Mouse (Mus musculus): ENCODE data around the gene Ermap.

Gene Ermap

DNA sequence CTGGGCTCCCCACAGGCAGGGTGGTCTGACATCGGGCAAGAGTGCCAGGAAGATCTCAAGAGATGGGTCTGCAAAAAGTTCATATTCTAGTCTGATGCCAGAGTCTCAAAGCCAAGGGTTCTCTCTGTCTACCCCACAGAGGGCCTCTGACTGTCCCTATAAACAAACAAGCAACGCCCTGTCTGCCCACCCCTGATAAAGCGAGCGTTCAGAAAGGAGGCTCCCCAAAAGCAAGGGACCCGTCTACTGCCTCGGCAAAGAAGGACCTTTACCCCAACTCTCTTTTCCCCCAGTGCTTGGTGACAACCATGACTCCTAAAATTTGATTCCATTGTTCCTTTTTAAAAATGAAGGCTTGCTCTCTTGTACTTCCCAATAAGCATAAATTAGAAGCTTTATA, at the start of gene Ermap:
Gene Ermap (minus strand): TSS at position 148 of the 400 bp plus-strand sequence.
- DNase-seq (ENCODE audit: low spot score), result no peak

DNA sequence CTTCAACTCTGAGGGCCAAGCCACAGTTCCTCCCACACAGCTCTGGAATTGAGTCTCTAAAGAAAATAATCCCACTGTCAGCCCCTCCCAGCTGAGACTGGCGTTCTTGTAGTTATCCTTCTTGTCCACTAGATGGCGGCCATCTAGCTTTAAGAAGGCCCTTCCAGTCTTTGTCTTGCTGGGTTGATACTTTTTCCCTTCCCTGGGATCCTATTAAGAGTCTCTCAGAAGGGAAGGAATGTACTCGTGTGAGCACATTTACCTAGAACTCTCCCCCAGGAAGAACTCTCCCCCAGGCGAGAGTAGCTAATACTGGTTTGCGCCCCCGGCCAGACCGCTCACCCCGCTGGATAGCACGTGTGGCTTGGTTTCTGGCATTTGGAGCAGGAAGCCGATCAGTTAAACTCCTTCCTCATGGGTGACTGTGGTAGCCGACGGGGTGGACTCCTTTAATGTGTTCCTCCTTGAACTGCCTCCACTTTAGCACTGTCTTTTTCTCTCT, 49.4 kb upstream of the Ermap start:
- DNase-seq (ENCODE audit: low spot score), result peak; percentile 33

DNA sequence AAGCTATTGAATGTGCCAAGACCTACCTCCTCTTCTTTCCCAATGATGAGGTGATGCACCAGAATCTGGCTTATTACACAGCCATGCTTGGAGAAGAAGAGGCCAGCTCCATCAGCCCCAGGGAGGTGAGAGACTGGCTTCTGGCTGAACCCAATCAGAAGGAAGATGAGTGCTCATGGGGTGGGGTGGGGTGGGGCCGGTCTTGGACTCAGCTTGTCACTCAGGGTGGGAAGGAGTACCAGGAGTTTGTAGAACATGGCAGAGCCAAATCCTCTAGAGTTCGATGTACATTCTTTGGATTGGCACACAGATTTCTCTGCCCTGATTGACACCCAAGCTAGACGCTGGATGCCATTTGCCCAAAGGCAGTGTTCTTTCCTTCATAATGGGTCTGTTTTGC, 48.9 kb upstream of the Ermap start:
- DNase-seq (ENCODE audit: low spot score), result no peak

DNA sequence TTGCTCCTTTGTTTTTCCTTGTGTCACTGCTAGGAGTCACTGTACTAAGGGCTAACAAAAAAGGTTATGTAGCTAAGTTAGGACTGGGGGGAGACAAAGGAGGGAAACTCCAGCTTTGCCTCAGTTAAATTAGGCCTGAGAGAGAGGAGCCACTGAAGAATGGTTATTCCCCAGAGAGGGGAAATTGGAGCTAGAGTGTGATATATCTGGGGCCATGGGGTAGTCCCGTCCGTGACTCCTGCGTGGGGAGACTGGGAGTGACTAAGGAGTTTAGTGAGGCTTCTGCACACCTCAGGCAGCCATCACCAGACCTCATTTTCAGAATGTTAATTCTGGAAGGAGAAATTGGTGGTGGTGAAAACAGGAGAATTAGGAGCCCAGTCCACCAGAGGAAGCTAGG, 44.5 kb upstream of the Ermap start:
- no peak for DNase-seq (ENCODE audit: low spot score)

DNA sequence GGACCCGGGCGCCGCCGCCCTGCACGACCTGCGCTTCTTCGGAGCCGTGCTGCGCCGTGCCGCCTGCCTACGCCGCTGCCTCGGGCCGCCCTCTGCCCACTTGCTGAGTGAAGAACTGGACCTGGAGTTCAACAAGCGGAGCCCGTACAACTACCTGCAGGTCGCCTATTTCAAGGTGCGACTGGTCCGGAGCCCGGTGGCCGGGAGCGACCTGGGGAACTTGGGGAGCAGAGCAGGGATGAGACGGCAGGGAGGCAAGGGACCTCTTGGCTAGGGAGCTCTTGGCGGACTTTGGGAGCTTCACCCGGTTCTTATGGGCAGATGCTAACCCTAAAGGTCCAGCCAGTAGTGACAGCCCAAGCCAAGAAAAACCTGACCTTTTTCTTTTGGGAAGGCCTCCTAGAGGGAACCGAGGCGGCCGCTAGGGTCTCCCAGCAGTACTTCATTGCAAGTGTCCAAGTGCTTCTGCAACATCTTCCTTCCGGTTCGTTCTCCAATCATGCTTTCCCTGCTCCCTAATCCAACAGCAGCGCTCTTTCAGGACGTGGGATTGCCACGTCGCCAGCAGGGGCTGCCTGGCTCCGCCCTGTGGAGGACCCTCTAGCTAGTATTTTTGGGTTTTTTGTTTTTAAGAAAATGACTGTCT, 43.6 kb upstream of the Ermap start:
- peak; percentile 31 for DNase-seq (ENCODE audit: low spot score)

DNA sequence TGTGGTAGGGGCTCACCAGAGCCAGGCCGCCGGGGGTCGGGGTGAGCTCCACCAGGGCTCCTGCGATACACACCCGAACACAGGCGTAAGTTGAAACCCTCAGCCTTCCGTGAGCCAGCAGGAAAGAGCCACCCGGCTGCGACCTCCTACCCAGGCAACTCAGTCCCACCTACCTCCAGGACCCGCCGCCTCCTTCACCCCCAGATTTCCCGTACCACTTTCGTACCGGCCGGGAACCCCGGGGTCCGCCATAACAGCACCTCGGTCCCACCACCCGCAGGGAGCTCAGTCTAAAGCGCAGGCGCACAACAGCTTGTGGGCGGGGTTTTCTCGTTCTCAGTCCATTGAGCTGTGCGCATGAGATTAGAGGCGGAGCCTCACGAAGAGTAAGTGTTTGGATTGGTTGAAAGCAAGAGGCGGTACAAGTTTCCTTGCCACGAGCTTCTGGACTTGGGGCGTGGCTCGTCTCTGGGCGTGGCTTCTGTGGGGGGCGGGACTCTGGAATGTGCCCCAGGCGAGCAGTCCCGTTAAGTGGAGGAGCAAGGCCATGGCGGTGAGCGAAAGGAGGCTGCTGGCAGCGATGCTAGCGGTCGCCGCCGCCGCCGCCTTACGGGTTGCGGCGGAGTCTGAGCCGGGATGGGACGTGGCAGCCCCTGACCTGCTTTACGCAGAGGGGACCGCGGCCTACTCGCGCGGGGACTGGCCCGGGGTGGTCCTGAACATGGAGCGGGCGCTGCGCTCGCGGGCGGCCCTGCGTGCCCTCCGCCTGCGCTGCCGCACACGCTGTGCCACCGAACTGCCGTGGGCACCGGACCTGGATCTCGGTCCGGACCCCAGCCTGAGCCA, 42.8 kb upstream of the Ermap start, which contains the start of the genes AU022252 and P3h1:
Gene AU022252 (minus strand): TSS at position 303 of the 846 bp plus-strand sequence.
Gene P3h1 (plus strand): TSS at position 506 of the 846 bp plus-strand sequence.
- DNase-seq (ENCODE audit: low spot score), result peak; percentile 97

DNA sequence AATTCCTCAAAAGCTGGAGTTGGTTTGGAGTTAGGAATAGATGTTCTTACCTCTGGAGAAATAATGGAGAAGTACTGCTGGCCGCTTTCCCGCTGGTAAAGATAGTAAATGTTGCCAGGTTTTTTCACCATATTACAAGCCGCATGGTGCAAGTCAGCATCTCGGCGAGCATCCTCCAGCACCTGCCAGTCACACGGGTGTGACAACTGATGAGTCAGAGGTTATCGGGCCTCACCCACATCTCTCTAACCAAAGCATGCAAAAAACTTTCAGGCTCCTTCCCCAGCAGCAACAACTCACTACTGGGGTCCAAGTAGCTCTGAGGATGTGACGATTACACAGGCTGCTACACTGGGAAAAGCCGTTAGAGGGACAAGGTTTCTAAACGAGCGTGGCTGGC, 36.9 kb upstream of the Ermap start:
- DNase-seq (ENCODE audit: low spot score), result no peak

DNA sequence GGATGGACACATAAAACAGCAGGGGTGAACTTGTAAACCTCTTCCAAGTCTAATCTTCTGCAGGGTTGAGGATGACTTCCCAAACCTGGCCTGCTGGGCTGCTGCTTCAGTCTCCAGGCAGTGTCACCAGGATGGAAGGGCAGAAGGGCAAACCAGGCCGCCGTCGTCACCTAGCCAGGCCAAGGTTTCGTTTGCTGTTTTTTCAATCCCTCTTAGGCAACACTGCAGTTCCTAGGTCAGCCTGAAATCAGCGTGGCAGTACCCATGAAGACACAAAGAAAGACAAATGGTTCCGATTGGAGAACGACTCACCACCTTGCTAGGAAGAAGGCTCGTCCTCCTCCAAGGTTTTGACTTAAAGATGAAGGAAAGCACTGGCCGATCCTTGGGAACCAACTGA, 35.9 kb upstream of the Ermap start:
- DNase-seq (ENCODE audit: low spot score), result no peak

DNA sequence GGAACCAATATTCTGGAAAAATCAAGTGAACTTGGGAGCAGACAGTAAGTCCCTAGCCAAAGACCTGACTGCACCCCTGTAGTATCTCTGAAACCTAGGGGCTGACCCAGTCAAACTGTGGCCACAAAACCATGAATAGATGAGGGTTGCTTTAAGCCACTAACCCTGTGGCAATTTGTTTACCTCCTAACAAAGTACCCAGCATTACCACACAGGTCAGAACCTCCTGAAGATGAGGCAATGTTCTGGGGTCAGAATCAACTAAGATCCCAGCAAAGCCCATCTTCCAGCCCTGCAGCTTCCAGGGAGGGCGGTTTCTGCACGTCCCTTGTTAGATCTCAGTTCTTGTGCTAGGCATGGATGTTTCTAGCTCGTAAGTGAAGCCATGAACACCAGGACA, 34.7 kb upstream of the Ermap start:
- DNase-seq (ENCODE audit: low spot score), result no peak

DNA sequence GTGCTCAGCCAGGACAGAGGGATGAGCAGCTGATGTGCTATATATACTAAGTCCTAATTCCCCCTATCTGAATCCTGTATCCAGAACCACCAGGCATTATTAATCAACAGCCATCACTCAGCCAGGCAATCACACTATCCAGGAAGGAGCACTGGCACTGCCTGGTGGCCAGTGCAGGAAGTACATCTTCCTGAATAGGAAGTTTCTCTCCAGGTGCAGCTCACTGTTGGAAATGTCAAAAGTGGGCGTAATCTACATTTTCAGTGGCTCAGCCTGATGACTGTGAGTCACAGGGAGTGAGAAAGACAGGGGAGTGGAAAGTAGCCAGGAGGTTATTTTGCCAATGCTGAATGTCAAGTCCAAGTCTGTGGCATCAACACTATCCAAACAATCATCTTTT, 33.9 kb upstream of the Ermap start:
- no peak for DNase-seq (ENCODE audit: low spot score)

DNA sequence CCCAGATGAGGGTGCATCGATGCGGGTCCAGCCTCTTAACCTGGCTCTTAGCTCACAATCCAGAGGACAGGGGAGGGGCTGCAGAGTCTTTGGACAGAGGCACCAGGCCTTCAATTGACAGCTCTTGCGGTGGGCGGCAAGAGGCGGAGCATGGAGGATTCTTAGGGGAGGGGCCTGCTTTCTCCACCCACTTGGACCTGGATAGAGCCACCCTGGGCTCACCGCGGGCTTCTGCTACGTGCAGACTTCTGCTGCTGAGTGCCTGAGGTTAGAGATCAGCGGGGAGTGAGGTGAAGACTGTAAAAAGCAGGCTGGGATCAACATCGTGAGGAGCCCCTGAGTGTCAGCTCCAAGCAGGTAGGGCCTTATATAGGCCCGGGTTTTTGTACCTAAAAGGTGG, 28.4 kb upstream of the Ermap start, which contains the start of gene Tmem269:
Gene Tmem269 (minus strand): TSS at position 49 of the 400 bp plus-strand sequence.
- DNase-seq (ENCODE audit: low spot score), result no peak

DNA sequence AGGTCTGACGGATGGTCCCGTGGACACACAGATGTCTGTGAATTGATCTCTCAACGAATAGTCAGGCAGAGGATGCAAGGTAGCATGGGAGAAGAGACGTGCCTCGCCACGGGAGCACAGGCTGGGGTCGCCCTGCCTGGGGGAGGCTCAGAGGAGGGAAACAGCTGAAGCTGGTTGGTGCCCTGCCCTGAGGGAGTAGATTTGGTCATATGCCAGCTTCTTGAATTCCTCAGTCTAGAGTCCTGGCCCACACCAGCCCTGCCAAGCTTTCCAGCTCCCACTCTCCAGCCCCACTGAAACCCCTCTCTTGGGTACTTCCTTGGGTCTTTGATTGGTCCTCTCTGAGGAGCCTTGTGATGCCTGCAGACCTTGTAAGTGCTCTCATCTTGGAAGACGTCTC, 26.9 kb upstream of the Ermap start:
- no peak for DNase-seq (ENCODE audit: low spot score)

DNA sequence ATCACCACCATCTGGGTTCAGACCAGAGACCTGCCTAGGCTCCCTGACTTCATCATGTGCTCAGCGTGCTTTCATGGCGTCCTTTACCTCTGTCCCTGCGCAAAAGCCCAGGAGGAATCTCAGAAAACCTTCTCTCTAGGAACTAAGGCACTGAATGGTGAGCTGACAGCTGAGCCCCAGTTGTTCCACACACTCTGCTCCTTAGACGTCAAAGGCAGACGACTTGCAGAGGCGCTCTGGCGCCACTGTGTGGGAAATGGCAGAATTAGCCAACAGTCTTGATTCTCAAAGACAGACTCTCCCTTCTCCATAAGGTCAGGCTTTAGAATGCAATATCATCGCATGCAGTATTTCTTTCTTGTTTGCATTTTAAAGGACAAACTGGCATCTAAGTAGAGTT, 14.9 kb upstream of the Ermap start:
- DNase-seq (ENCODE audit: low spot score), result peak; percentile 35

DNA sequence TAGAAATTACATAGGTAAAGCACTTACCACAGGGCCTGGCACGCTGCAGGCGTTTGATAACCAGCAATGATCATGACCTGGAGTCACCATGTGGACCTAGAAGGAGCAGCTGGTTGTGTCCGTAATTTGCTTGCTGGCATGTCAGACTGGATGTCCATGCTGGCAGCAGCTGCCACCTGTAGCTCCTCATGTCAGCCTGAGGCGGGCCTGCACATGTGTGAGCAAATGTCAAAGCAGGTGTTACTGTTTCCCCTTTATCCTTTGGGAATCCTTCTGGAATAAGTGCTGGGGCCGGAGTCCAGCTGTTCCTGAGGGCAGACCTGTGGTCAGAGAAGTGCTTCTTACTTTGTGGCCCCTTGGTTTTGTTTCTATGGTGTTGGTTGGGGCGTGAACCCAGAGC, 8.3 kb upstream of the Ermap start:
- no peak for DNase-seq (ENCODE audit: low spot score)

DNA sequence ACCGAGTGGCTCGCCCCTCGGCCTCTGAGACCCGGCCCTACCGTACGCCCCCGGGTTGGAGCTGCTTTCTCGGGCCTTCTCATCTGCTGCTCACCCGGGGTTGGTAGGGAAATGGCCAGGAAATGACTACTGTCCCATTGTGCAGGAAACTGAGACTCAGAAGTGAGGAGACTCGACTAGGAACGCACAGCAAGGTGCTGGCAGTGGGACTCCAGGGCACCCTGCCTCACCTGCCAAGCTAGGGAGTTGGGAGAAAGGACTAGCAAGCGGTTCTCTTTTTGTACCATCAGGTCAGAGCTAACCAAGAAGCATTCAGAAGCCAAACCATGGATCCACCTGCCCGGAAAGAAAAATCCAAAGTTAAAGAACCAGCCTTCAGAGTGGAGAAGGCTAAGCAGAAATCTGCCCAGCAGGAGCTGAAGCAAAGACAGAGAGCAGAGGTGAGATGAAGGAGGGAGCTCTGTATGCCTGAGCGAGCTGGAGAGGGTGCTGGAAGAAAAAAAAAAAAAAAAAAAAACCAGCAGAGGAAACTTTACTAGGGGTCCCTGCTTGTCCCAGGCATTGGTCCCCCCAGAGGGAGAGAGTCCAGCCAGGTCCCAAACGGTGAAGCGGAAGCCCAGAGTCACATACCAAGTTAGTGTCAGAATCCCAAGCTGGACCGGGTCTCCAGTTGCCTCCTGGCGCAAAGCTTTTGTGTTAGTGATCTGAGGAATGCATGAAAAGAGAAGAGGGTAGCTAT, 5.9 kb upstream of the Ermap start:
- peak; percentile 13 for DNase-seq (ENCODE audit: low spot score)

DNA sequence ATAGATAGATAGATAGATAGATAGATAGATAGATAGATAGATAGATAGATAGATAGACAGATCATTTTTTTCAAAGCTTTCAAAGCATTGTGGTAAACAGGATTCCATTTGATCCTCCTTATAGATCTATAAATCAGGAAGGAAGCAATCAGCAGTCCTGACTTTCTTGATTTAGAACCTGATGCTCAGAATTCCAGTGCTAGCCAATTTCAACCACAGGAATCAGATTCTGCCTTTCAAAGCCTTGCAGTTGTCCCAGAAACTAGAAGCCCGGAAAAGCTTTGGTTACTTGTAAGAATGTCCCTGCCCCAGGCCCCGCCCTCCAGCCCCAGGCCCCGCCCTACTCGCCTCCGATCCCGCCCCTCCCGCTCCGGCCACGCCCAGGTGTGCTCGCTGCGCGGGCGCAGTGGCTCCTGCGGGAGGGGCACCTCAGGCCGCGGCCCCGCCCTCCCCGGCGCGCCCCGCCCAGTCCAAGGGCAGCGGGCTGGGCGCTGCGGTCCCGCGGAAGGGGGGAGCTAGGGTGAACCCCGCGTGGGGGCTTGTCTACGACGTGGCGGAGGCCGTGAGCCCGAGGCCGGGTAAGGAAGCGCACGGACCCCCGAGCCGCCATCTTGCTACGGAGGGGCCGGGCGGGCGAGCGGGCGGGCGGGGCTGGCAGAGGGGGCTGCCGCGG, 5.2 kb upstream of the Ermap start, which contains the start of gene Svbp:
Gene Svbp (plus strand): TSS at position 398 of the 673 bp plus-strand sequence.
- peak; percentile 88 for DNase-seq (ENCODE audit: low spot score)

DNA sequence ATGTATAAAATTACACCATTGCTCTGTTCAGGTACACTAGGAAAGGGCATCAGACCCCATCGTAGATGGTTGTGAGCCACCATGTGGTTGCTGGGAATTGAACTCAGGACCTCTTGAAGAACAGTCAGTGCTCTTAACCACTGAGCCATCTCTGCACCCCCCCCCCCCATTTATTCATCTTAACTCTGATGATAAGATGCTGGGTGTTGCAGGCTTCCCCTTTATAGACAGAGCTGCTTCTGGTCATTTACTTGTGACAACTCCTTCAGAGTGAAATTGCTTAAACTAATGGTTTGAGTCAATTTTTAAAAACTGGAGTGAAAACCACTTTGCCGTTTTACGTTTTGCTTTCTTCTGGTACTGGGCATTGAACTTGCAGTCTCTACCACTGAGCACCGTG, 2.9 kb upstream of the Ermap start:
- DNase-seq (ENCODE audit: low spot score), result no peak

DNA sequence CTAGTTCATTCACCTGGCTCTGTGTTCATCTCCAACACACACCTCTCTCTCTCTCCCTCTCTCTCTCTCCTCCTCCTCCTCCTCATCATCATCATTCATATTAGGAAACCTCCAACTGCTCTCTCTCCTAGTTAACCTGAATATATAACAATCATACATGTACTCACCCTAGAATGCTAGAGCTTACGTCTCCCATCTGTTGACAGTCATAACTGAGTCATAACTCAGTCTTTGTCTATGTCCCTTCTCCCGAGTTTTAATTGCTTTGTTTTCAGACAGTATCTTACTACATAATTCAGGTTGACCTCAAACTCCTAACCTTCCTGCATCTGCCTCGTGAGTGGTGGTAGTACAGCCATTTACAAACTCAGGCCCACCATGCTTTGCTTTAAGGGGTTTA, 1.5 kb upstream of the Ermap start:
- DNase-seq (ENCODE audit: low spot score), result no peak

DNA sequence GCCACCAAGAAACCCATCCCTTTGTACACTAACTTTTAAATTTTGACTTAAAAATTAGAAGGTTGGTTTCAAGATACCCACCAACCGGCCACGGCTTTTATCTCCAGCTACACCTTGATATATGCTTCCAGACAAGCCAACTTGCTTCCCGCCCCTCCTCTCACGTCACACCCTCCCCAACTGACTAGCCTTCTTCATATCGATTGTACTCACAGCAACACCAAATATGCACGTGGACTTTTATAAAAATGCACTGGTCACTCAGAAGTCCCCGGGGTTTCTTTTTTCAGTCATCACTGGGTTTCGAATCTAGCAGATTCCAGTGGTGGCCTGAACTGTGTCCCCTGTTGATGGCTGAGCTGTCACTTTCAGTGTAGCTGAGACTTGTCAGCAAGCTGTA, 807 bp upstream of the Ermap start:
- DNase-seq (ENCODE audit: low spot score), result no peak

DNA sequence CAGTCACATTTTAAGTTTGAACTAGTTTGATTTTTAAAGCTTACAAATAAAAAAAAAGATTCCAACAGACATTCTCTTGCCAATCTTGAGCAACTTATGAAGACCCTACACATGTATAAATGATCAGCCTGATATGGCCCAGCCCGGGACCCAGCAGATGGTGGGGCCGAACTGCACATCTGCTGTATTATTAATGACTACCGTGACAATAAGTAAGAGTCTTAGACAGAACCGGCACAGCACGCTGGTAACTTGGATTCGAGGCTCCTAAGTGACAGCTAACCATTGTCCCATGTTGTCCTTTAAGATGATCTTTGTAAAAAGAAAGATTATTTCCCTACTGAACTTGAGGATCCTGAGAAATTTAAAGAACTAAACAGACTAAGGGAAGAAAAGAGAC, 419 bp downstream of the Ermap start:
- no peak for DNase-seq (ENCODE audit: low spot score)

DNA sequence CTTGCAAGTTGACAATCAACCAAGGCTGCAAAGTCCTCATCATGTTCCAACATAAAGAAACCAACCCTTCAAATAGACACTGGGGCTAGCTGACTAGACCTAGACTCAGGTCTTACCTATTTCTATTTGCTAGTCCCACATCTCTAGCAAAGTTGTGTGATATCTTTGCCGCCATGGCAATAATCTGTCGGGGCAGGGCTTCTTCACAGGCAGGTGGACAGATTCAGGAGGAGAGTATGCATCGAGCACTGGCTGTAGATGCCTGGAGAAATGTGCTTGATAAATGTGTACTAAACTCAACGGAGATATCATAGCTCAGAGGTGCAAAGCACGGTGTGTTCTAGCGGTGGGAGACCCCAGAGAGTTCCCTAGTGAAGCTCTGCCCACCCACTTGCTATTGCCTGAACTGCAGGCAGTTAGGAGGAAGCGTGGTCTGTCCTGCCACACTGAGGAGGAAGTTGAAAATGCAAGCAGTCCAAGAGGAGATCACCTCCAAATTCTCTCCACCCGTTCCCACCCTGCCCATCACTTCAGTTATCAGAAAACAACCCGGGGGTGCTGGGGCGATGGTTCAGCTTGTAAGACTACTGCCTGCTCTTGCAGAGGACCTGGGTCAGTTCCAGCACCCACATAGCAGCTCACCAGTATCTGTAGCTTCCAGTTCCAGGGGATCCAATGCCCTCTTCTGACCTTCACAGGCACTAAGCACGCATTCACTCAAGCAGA, 1.6 kb downstream of the Ermap start:
- no peak for DNase-seq (ENCODE audit: low spot score)
